Mouse (Mus musculus) stomach, postnatal 0 days (tissue): ENCODE measurements around the gene Fbxo30. TPM values are rescaled to one million over a fixed set of nuclear protein-coding genes. Genes with fewer than 3 reads are reported as not detected.
A peak's percentile ranks its signal among the peaks of the same experiment; 100 is the strongest.
"Not testable (repeated sequence)": the region's sequence is repeated elsewhere in the genome, so short reads cannot be mapped to it uniquely, and the experiment has no call there.

Experiments used
- ATAC-seq: fragments of 200-750 bp; cut with Nextera tagmentation; 2 replicates; pipeline ENCODE4 v1.8.0; 2017; ENCODE audit not compliant: low FRiP score, low TSS enrichment
- DNase-seq: peaks from one replicate; pipeline ENCODE4 v3.0.0-alpha.2; 2016; ENCODE audit warnings: low spot score
- H3K27ac ChIP-seq: fragments of 300-500 bp; sonication (generic); replicated peaks from 2 replicates; pipeline ENCODE4 v1.5.1; 2014; ENCODE audit warnings: mild to moderate bottlenecking, control low read depth
- H3K27me3 ChIP-seq: fragments of 300-500 bp; sonication (generic); 2 replicates; pipeline ENCODE4 v1.6.1; 2014; ENCODE audit warnings: low read length; ENCODE audit not compliant: control insufficient read depth, insufficient read depth
- H3K36me3 ChIP-seq: fragments of 300-500 bp; sonication (generic); 2 replicates; pipeline ENCODE4 v1.6.1; 2014; ENCODE audit warnings: low read length, mixed read lengths; ENCODE audit not compliant: control insufficient read depth, insufficient read depth
- H3K4me1 ChIP-seq: fragments of 300-500 bp; sonication (generic); replicated peaks from 2 replicates; pipeline ENCODE4 v1.6.1; 2014; ENCODE audit warnings: antibody characterized with exemption; ENCODE audit not compliant: control insufficient read depth, insufficient read depth
- H3K4me2 ChIP-seq: fragments of 300-500 bp; sonication (generic); replicated peaks from 2 replicates; pipeline ENCODE4 v1.6.1; 2014; ENCODE audit warnings: low read depth, mild to moderate bottlenecking, control low read depth, moderate library complexity
- H3K4me3 ChIP-seq: fragments of 300-500 bp; sonication (generic); 2 replicates; pipeline ENCODE4 v1.5.1; 2014; ENCODE audit warnings: low read depth, low read length, control low read depth
- H3K9ac ChIP-seq: fragments of 300-500 bp; sonication (generic); 2 replicates; pipeline ENCODE4 v1.6.1; 2014; ENCODE audit warnings: mild to moderate bottlenecking, low read length, control low read depth, mixed read lengths
- H3K9me3 ChIP-seq: fragments of 300-500 bp; sonication (generic); 2 replicates; pipeline ENCODE4 v1.6.1; 2016; ENCODE audit warnings: low read length; ENCODE audit not compliant: control insufficient read depth
- CTCF ChIP-seq: IDR thresholded peaks from 2 replicates; pipeline ENCODE4 v1.5.1; 2016; ENCODE audit warnings: antibody characterized with exemption, low read depth, mild to moderate bottlenecking, moderate library complexity
- EP300 ChIP-seq: optimal IDR thresholded peaks from 2 replicates; pipeline ENCODE3; 2016; ENCODE audit warnings: antibody characterized with exemption
- WGBS: fragments of 180-500 bp; shearing (Covaris S2); extraction: QIAGEN DNeasy Blood & Tissue Kit; methylation state at CpG from one replicate; pipeline ENCODE4 v1.1.7; 2014; 5-methylcytosine and 5-hydroxymethylcytosine counted together
- polyA plus RNA-seq: library from polyadenylated mRNA; unstranded; fragments of >200 nt; fragmentation: Nextera tagmentation; extraction: Ambion mirVana; gene quantifications from 2 replicates; pipeline ENCODE4 v1.2.1, GENCODE M21; 2015

Fbxo30 gene
- polyA plus RNA-seq, 1 experiment from 2014 or later, result 12.6 TPM

DNA sequence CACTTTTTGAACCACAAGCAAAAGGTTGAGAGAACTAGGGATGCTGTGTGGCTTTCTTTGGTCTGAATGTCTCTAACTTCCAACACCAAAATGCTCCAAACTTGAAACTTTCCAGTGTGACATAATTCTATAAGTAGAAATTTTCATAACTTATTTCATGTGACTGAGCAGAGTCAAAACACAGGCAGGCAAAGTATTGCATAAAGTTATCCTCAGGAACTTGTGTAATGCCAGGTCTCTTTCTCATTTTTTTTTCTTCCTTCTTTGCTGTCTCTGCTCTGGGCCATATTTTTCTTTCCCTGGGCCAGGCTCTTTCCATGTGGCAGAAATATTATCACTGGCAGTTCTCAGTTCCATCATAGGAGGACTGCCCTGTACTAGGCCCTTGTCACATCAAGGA, 21.0 kb upstream of the Fbxo30 start:
- Histone ChIP-seq H3K4me2 (no peak overlapping the region), H3K27me3 (no peaks in the 10 kb centered on the region), H3K4me1 (no peaks in the 10 kb centered on the region), H3K4me3 (no peak overlapping the region), H3K9ac (no peak overlapping the region), H3K36me3 (no peaks in the 10 kb centered on the region), H3K27ac (no peak overlapping the region), H3K9me3 (no peaks in the 10 kb centered on the region)
- DNase-seq (no peak), ATAC-seq (no peak)
- no peak for TF ChIP-seq EP300
- no peak for TF ChIP-seq CTCF

DNA sequence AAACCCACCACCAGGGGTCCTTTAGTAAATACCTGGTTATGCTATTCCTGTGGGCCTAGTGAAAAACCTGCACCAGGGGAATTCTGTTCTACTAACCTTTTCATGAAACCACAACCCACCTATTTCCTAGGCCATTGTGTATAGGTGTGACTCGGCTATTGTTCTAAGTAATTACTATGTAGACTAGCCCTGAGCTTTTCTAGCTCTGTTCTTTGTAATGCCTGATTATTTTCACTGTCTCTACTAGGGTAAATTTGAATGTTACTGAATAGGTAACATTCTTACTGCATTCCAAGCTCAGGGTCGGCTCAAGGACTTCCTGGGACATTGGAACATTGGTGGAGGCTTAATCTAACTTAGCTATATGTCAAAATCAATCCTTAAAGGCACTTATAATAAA, 18.8 kb upstream of the Fbxo30 start:
- WGBS, result 80% methylated on average over 2 of the region's 2 CpGs
- not testable (repeated sequence) for DNase-seq, H3K9me3 ChIP-seq, H3K9ac ChIP-seq, ATAC-seq, H3K27ac ChIP-seq, H3K4me1 ChIP-seq, H3K27me3 ChIP-seq, H3K4me2 ChIP-seq, H3K4me3 ChIP-seq, H3K36me3 ChIP-seq

DNA sequence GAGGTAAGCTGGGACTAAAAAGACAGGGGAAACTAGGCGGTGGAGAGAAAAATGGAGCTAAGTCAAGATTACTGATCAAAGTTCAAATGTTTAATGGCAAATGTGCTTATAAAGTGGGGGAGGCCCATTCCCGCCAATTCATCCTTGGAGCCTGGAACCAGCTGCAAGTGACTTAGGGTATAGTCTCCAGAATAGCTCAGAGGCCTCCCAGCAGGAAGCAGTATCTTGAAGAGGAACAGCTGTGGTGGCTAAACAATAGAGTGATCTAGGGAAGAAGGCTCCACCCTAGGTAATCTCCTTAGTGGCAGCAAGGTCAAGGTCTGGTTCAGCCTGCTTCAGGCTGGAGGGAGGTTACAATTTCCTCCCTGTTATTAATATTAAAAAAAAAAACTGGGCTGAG, 17.3 kb upstream of the Fbxo30 start:
- not testable (repeated sequence) for H3K4me3 ChIP-seq, H3K27ac ChIP-seq, H3K9me3 ChIP-seq, H3K4me1 ChIP-seq, H3K9ac ChIP-seq, H3K27me3 ChIP-seq, DNase-seq, H3K36me3 ChIP-seq, H3K4me2 ChIP-seq, ATAC-seq
- WGBS, result 68% methylated on average over 2 of the region's 2 CpGs

DNA sequence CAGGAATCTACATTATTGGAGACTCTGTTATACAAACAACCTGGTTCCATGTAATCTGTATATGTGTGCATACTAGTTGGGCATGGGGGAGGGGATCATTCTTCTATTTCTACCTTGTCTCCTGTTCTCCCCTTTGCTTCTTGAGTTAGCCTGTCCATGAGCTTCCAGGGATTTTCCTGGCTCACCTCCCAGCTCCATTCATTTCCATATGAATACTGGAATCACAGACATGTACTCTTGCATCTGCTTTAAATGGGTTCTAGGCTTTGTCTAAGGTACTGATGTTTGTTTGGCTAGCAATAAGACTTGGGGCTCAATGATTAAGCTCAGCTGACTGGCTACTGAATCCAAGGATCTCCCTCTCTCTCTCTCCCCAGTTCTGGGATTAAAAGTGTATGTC, 12.0 kb upstream of the Fbxo30 start:
- no peaks in the 10 kb centered on the region for H3K9me3 ChIP-seq
- no peaks in the 10 kb centered on the region for H3K4me1 ChIP-seq
- ATAC-seq (no peak), DNase-seq (no peak)
- no peak overlapping the region for H3K4me2 ChIP-seq
- H3K27me3 ChIP-seq, result no peaks in the 10 kb centered on the region
- no peak overlapping the region for H3K9ac ChIP-seq
- H3K36me3 ChIP-seq, result no peaks in the 10 kb centered on the region
- H3K27ac ChIP-seq, result no peak overlapping the region
- no peak overlapping the region for H3K4me3 ChIP-seq
- TF ChIP-seq EP300, result no peak
- TF ChIP-seq CTCF, result no peak

DNA sequence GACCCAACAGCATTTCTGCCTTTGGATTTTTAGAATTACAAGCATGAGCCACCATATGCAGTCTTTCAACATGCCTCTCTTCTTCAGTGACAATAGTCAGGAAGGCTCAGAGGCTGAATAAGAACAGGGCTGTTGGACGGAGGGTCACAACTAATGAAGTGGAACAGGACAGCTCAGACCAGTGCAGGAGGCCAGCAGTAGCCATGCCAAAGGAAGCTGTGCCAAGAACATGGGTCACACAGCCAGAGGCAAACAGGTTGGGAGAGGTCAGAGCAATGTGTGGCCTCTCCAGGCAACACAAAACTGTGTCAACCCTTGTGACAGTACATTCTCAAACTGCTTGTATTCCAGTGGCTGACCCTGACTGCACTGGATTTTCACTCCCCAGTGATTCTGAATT, 6.7 kb upstream of the Fbxo30 start:
- Histone ChIP-seq H3K4me1 (no peaks in the 10 kb centered on the region), H3K27ac (no peak overlapping the region), H3K4me2 (no peak overlapping the region), H3K36me3 (no peaks in the 10 kb centered on the region), H3K4me3 (no peak overlapping the region), H3K27me3 (no peaks in the 10 kb centered on the region), H3K9ac (no peak overlapping the region), H3K9me3 (no peaks in the 10 kb centered on the region)
- WGBS, result 70% methylated on average over 1 of the region's 1 CpGs
- DNase-seq (no peak), ATAC-seq (no peak)
- TF ChIP-seq EP300 (no peak), CTCF (no peak)

DNA sequence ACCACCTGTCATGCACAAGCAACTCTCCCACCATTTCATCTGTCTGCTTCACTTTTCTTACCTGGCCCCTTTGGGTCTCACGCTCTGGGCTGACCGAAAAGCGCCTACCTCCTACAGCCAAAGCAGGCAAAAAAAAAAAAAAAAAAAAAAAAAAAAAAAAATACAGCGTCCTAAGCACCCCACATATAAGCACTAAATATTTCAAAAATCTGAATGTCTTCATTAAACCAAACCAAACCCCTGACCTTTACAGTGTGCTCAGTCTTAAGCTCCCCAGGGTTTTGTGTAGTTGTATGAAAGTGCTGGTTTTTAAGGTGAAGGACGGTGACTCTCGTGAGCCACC, 924 bp upstream of the Fbxo30 start:
- WGBS, result 4% methylated on average over 6 of the region's 6 CpGs

More for the DNA sequence above, 924 bp upstream of the Fbxo30 start:
- no peak for TF ChIP-seq EP300
- TF ChIP-seq CTCF, result no peak
- Histone ChIP-seq H3K27ac (peak overlapping the region; percentile 98), H3K27me3 (no peaks in the 10 kb centered on the region), H3K36me3 (no peaks in the 10 kb centered on the region), H3K9ac (peak overlapping the region; percentile 97), H3K4me2 (peak overlapping the region; percentile 87), H3K4me1 (no peaks in the 10 kb centered on the region), H3K4me3 (peak overlapping the region; percentile 95), H3K9me3 (no peaks in the 10 kb centered on the region)
- DNase-seq (no peak), ATAC-seq (no peak)
